Mouse (Mus musculus): ENCODE results near the gene Syt16.

The Syt16 gene

DNA sequence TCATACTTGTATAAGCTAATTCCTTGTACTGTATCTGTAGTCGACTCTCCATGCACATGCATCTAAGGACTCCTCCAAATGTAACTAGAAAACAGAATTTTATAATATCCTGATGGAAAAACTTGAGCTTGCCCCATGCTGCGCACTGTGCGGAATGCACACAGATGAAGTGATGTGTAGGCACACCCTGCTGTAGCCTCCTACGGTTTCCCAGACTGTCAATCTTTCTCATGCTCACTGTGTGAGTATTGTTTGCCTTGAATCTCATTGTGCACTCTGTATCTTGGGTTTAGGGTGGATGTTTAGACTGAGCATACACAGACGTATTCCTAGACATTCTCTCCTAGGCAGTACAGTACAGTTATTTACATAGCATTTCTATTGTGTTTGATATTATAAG lies 203.9 kb downstream of the Syt16 start:
- in situ Hi-C loops (cut with MboI; ENCODE audit: unreplicated experiment in 2 of 2), result no loop called here

DNA sequence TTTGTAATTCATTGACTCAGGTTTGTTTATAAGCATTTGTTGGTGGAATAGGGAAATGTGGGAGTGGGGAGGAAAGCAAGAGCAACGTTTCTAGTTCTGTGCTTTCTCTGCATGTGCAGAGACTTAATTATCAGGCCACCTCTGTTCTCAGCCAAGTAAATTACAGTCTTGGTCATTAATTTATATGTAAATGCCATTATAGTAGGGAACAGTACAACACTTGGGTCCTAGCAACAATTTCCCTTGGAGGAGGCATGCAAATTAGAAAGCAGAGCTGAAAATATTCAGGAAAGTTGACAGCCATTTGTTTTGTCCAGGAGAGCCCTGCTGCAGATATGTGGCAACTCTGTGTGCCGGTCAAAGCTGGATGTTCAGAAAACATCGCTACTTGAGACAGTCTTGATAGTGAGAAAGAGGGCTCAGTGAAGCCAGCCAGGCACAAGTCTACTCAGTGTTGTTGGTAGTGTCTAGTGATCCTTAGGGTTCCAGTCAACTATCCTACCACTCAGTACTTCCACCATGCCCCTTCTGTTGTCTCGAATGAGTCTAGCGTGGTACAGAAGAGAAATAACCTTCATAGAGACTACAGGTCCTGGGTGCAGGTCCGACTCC lies 205.1 kb downstream of the Syt16 start:
- in situ Hi-C loops (cut with MboI; ENCODE audit: unreplicated experiment in 2 of 2), result no loop called here

DNA sequence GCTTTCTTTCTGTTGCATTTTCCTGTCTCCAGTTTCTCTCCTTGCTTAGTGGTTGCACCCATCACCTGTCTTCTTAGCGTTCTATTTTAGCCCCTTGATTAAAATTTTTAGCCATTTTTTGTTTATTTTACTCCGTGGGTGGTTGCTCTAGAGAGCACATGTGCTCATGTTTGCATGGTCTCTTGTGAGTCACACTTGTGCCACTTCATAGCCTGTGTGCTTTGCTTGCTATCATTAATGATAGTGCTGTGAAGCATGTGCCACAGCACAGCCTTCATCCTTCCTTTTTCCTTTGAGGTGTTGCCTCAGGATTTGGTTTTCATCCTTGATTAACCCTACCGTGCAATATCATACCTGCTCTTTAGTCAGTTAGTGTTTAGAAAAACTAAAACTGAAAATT lies 214.7 kb downstream of the Syt16 start:
- in situ Hi-C loops (cut with MboI; ENCODE audit: unreplicated experiment in 2 of 2), result no loop called here

DNA sequence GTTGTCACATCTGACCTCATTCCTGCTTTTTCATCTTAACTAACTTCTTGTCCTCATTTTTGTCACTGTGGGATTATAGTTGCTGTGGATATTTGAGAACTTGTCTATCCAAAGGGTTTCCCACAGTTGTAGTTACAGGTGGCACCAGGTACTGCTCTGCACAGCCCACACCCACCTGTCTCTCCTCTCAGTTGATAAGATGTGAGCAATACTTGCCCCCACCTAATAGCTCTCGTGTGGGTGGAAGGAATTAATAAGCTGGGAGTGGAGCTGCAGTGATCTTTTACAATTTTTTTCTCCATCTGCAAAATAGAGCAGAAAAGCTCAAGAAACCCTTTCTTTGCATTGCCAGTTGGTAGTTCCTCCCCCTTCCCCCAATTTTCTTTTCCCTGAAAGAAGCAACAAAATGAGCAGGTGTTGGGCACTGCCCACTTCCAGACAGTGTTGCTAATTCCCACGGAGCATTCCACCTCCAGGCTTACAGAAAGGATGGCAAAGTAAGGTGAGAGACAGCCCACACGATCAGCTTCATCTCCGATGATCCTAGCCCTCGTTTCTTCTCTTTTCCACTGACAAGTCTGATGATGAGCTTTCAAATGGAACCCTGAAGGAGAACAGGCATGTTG lies 218.8 kb downstream of the Syt16 start:
- in situ Hi-C loops (cut with MboI; ENCODE audit: unreplicated experiment in 2 of 2), result no loop called here

DNA sequence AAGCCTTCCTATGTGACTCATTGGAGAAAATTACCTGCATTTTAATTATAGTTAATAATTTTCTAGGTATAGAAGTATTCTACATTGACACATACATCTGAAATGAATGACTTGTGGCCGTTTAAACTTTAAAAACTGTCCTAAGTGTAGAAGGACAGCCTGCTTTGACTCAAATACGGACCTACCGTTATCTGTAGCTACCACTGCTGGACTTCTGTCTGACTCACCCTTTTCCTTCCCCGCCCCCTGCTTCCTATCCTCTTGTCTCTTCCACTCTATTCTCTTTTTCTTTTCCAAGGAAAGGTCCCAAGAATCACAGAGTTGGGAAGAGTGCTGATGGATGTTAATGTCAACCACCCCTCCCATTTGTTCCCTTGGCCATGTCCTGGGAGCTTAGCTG lies 222.4 kb downstream of the Syt16 start:
- in situ Hi-C loops (cut with MboI; ENCODE audit: unreplicated experiment in 2 of 2), result no loop called here

DNA sequence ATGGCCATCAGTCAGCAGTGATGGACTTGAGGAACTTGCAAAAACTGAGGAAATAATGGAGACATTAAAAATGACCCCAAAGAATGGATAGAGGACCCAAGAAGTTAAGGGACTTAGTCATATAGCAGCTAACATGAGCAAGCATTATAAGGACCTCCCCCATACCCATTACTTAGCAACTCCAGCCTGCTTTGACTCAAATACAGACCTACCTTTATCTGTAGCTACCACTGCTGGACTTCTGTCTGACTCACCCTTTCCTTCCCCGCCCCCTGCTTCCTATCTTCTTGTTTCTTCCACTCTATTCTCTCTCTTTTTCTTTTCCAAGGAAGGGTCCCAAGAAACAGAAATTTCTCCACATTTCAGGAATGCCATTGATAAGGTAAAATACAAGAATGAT lies 223.2 kb downstream of the Syt16 start:
- in situ Hi-C loops (cut with MboI; ENCODE audit: unreplicated experiment in 2 of 2), result no loop called here

DNA sequence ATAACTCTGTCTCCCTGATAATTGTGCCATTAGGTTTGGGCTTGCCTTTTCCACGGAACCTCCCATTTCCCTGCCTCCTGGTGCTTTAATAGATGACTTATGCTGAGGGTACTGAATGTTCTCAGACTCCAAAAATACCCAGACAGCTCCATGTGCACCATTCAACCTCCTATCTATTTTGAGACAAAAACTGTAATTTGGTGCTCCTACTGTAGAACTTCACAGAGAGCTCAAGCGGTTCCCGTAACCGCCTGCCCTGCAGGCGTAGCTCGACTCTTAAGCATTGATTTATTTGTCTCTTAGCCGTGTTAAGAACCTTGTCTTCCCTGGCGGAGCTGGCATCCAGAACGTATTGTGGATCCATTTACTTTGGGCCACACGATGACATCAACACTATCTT lies 233.3 kb downstream of the Syt16 start:
- in situ Hi-C loops (cut with MboI; ENCODE audit: unreplicated experiment in 2 of 2), result no loop called here

DNA sequence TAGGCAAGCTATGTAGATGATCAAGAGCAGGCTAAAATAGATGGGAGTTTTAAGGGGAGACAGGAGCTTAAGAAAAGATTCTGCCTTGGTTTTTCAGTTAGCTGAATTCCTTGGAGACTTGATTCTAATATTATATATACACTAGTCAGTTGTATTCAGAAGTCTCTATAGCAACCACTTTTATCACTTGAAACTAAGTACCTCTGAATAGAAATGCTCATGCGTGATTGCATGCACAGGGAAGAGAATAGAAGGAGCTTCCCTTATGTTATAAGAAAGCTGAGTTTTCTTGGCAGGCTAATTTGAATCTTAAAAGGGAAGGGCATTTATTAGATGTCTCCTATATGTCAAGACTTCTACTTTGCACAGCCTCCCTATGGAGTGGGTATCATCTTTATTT lies 235.4 kb downstream of the Syt16 start:
- in situ Hi-C loops (cut with MboI; ENCODE audit: unreplicated experiment in 2 of 2), result no loop called here

DNA sequence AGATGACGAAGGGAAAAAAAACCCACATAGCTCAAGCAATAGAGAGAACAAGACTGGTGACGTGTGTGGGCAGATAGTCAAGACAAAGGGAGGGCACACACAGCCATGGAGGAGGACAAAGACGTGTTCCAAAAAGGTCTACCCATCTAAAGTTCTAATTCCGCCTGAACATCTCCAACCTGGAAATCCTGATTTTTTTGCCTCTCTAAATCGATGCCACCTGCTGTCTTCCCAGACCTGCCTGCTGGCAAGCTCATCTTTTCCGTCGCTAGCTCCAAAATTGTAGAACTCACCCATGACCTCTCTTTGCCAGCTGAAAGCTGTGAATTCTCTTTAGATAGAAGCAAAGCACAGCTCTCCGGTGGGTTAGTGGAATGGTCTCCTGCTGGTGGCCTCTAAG lies 238.7 kb downstream of the Syt16 start:
- in situ Hi-C loops (cut with MboI; ENCODE audit: unreplicated experiment in 2 of 2), result no loop called here

DNA sequence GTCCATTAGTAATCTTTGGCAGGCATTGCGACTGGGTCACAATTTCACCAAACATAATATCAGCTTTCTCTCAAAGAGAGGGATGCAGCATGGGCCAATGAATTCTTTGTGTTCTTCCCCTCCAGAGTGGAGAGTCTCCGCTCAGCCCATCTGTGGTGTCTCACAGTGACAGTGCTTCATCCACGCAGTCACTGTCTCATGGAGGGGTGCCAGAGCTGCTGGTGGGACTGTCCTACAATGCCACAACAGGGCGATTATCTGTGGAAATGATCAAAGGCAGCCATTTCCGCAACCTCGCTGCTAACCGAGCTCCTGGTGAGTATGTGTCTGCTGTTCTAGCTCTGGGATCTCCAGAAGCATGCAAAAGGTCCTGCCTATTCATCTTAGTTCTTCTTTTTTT lies 240.6 kb downstream of the Syt16 start:
- in situ Hi-C loops (cut with MboI; ENCODE audit: unreplicated experiment in 2 of 2), result no loop called here

DNA sequence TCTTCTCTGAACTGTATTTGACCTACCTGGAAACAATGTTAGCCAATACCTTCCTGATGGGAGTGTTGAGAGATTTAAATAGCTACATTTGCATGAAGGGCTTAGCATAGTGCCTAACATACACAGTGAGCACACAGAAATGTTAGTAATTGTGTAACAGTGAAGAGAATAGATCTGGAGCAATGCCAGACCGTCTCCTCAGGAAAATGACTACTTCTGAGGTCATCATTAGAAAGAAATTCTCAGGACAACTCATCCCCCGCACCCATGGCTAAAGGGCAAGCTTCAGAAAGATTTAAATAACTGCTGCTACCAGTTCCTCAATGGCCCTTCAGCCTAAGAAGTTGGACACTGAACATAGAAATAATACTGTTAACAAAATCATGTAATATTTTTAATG lies 241.3 kb downstream of the Syt16 start:
- in situ Hi-C loops (cut with MboI; ENCODE audit: unreplicated experiment in 2 of 2), result no loop called here

DNA sequence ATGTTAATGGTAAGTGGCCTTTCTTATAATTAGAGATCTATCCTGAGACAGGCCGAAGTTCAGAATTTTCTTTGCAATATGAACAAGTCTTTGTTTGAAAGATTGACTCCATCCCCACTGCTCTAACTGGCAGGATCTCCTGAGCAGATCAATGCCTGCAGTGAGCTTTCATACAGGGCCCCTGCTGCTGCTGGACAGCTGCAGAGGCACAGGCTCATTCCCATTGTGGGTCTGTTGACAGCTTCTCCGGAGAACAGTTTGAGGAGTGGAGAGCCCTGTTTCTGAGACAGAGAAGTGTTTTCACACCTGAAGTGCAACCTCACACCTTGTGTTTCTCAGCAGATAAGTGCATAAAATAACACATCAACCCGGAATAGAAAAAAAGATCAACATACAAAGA lies 267.4 kb downstream of the Syt16 start:
- in situ Hi-C loops (cut with MboI; ENCODE audit: unreplicated experiment in 2 of 2), result no loop called here

DNA sequence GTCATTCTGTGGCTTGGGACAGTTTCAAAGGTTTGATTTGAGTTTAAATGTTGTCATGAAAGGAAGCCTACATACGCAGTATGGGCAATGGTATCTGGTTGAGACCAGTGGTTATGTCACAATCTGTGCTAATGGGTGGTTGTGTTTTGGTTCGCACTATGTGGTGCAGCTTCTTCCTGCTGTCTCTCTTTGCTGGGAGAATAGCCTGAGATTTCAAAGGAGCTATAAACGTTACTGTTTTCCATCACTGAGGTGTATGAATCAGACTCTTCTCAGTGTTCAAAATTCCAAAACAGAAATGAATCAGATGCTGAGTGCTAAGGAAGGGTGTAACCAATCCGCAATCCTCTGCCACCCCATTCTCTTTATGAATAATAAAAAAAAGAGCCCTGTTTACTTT lies 269.6 kb downstream of the Syt16 start:
- in situ Hi-C loops (cut with MboI; ENCODE audit: unreplicated experiment in 2 of 2), result no loop called here

DNA sequence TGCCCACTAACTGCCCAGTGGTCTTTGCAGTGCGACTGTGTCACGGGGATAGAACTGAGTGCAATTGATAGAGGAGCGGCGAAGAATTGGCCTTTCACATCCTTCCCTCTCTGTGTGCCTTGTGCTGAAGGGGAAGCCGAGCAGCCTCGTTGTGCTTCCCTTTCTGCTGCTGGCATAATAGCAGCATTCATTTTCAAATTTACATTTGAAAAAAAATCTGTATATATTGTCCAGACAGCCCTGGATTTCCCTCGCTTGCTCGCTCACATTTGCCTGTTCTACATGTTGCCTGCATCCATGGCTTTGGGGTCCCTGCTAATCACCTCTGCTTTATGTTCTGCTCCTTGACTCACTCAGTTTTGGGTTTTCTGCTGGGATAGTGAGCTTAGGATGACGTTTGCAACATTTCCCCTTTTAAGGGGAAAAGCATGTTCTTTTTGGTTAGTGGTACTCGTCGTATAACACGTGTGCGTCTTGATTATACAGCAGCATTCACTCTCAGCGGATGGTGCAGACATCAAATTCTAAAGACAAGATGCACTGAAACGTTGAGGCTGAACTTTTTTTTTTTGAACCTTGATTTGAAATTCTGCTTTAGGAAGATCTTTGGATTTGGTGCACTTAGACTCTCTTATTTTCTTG lies 271.3 kb downstream of the Syt16 start:
- in situ Hi-C loops (cut with MboI; ENCODE audit: unreplicated experiment in 2 of 2), result no loop called here

DNA sequence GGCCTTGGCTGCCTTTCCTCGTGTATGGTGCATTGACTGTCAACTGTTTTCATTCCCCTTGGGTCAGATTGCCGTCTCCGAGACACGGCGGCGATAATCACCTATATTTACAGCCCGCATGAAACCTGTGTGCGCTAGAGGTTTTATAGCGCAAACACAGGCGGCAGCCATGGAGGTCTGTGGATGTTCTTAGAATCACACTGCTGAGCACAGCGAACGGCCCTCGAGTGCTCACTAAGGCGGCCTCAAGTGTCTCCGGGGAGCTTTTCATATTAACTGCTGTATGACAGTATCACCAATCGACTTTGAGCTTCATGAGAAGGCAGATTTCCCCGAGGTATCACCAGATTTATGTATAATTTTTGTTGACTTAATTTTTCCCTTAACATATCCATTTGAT lies 275.1 kb downstream of the Syt16 start:
- in situ Hi-C loops (cut with MboI; ENCODE audit: unreplicated experiment in 2 of 2), result no loop called here

DNA sequence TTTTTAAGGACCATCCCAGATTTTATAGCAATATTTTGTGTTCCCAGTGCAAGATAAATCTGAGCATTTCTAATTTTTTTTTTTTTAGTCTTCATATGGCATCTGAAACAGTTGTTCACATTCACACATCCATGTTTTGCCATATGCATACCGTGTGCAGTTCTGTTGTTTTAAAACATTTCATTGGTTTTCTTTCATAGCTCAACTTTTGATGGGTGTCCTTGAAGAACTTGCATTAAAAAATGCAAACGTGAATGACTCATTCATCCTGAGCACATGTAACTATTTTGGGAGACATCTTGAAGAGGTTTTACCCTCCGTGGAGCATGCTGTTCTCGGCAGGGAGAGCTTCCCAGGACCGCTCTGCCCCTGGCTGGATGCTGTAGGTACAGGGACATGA lies 279.8 kb downstream of the Syt16 start:
- in situ Hi-C loops (cut with MboI; ENCODE audit: unreplicated experiment in 2 of 2), result loop anchor here (25.0 kb wide), 2 partner anchors 740 to 1265 kb away; partner anchors contain the start of gene Tmem30b (in 1 of the 2)

DNA sequence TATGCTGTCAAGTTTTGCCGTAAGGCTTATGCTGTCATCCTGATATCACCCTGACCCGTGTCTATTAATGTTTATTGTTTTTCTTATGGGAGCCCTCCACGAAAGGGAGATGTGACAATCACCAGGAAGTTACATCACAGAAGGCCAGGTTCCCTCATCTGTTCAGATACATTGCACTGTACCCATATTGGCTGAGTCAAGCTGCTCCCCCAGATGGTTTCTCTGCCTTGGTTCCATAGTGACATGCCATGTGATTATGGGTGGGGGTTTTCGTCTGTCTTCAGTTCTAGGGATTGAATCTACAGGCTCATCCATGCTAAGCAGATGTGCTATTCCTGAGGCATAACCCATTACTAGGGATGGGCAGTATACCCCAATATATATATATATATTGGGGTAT lies 283.9 kb downstream of the Syt16 start:
- in situ Hi-C loops (cut with MboI; ENCODE audit: unreplicated experiment in 2 of 2), result loop anchor here (25.0 kb wide), 2 partner anchors 744 to 1269 kb away; partner anchors contain the start of gene Tmem30b (in 1 of the 2)

DNA sequence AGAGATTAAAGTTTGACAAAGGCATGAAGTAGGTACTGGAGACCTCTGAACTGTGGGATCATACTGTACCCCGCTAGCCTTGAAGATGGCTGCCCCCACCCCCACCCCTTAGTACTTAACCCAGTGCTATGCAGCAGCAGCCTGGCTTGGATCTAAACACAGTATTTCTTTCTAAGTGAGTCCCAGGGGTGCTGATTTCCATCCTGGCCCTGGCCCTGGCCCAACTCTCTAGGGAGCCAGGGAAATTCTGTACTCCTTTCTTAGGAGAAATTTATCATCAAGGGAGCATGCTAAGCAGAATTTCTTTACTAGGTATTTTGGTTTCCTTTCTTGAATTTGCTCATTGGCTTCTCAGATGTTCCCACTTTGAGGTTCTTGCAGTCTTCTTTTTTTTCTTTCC lies 285.4 kb downstream of the Syt16 start:
- in situ Hi-C loops (cut with MboI; ENCODE audit: unreplicated experiment in 2 of 2), result loop anchor here (25.0 kb wide), 2 partner anchors 746 to 1271 kb away; partner anchors contain the start of gene Tmem30b (in 1 of the 2)

DNA sequence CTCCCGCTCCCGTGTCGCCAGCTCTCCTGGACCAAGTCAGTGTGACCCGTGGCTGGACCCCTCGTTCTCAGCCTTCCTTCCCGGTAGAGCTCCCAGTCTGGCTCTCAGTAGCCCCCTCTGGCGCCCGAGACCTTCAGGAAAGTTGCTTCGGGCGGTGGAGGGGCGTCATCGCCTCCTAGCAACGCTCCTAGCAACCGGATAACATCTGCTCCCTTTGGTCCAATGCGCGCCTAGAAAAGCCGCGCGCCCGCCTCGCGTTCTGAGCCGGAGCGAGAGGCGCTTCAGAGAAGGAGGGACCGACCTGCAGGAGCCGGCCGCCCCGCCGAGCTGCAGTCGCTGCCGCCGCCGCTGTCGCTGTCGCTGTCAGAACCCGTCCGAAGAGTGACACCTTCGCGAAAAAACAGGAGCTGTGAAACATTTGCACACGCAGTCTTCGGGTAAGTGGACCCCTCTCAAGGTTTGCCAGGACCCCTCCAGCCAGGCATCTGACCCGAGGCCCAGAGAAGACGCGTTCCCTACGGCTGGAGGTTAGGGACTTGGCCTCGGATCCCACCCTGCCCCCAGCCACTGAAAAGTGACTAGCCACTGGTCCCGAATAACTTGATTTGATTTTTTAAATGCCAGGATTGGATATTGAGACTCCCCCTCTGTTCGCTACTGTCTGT lies 286.7 kb downstream of the Syt16 start:
- in situ Hi-C loops (cut with MboI; ENCODE audit: unreplicated experiment in 2 of 2), result loop anchor here (25.0 kb wide), 2 partner anchors 747 to 1272 kb away; partner anchors contain the start of gene Tmem30b (in 1 of the 2)

DNA sequence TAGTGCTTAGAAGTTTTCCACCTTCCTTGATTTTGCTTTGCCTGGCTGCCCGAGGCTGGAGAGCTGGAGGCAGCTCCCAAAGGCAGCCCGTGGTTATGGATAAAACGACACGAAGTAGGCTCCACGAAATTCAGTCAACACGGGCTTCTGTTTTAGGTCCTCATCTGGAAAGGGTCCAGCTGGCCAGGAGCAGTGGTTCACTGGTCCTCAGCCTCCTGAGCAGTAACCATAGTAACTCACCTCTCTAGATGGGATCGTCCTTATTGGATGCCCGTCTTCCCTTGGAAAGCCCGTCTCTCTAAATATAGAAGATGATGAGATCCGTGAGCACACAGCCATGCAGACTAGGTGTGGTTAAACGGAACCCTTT lies 287.2 kb downstream of the Syt16 start:
- in situ Hi-C loops (cut with MboI; ENCODE audit: unreplicated experiment in 2 of 2), result loop anchor here (25.0 kb wide), 2 partner anchors 747 to 1272 kb away; partner anchors contain the start of gene Tmem30b (in 1 of the 2)

DNA sequence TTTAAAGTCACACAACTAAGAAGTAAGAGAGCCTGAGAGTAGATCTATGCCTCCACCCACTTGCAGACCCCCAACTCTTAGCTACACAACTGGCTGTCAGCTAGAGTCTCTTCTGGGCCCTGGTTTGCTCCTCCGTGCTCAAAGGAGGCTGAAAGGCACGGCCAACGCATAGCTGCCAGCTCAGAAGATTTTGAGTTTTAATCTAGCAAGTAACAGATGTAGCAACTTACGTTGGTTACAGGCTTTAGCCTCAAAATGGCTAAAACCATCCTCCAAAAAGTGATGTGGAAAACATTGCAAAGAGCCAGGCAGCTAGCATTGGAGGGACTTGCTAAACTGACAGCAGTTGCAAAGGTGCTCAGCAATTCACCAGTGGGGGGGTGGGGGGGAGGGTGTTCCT lies 293.5 kb downstream of the Syt16 start:
- in situ Hi-C loops (cut with MboI; ENCODE audit: unreplicated experiment in 2 of 2), result loop anchor here (10.0 to 25.0 kb wide), 5 partner anchors 266 to 1279 kb away; partner anchors contain the start of gene Tmem30b (in 1 of the 2)

Data from v-Abl transformed pro-B cells (cell line).